Mouse (Mus musculus) lung, postnatal 25 days (tissue): ENCODE data around the gene Pkn3.

Experiments
- DNase-seq: peaks from one replicate; pipeline ENCODE4 v3.0.0; 2022; ENCODE audit warnings: low spot score

Pkn3 gene

GRCm38 (mm10) chr2:30063791-30064190, 13.7 kb upstream of the Pkn3 start:
- DNase-seq, result no peak

- DNase-seq, result no peak
Measured at GRCm38 (mm10) chr2:30064298-30064697, 13.2 kb upstream of the Pkn3 start.

- peak; percentile 96 for DNase-seq
Measured at GRCm38 (mm10) chr2:30066046-30066901, 11.2 kb upstream of the Pkn3 start.

GRCm38 (mm10) chr2:30067031-30067888, 10.2 kb upstream of the Pkn3 start:
- DNase-seq, result peak; percentile 38

- no peak for DNase-seq
Measured at GRCm38 (mm10) chr2:30067962-30068361, 9.5 kb upstream of the Pkn3 start.

- no peak for DNase-seq
Measured at GRCm38 (mm10) chr2:30072875-30073274, 4.6 kb upstream of the Pkn3 start.

- no peak for DNase-seq
Measured at GRCm38 (mm10) chr2:30073285-30073684, 4.2 kb upstream of the Pkn3 start.

- DNase-seq, result no peak
Measured at GRCm38 (mm10) chr2:30075625-30076024, 1.9 kb upstream of the Pkn3 start.

- no peak for DNase-seq
Measured at GRCm38 (mm10) chr2:30076439-30076838, 1.0 kb upstream of the Pkn3 start.

GRCm38 (mm10) chr2:30076959-30077358, 525 bp upstream of the Pkn3 start:
- DNase-seq, result no peak

GRCm38 (mm10) chr2:30078349-30078712, 847 bp downstream of the Pkn3 start:
- peak; percentile 59 for DNase-seq

GRCm38 (mm10) chr2:30078760-30079159, 1.3 kb downstream of the Pkn3 start:
- DNase-seq, result no peak

GRCm38 (mm10) chr2:30080181-30080800, 2.8 kb downstream of the Pkn3 start:
- DNase-seq, result no peak

- no peak for DNase-seq
Measured at GRCm38 (mm10) chr2:30084113-30084512, 6.6 kb downstream of the Pkn3 start.

- DNase-seq, result no peak
Measured at GRCm38 (mm10) chr2:30084632-30085031, 7.1 kb downstream of the Pkn3 start.

- DNase-seq, result no peak
Measured at GRCm38 (mm10) chr2:30087310-30087709, 9.8 kb downstream of the Pkn3 start.

GRCm38 (mm10) chr2:30091521-30091920, 14.0 kb downstream of the Pkn3 start:
- DNase-seq, result no peak

GRCm38 (mm10) chr2:30092280-30092918, 14.9 kb downstream of the Pkn3 start:
- no peak for DNase-seq

GRCm38 (mm10) chr2:30093471-30094207, 16.2 kb downstream of the Pkn3 start, which contains the start of gene Zdhhc12:
Zdhhc12 (minus strand) TSS chr2:30093648.
- DNase-seq, result peak; percentile 98

GRCm38 (mm10) chr2:30094208-30094588, 16.7 kb downstream of the Pkn3 start:
- no peak for DNase-seq

- peak; percentile 70 for DNase-seq
Measured at GRCm38 (mm10) chr2:30095882-30096527, 18.5 kb downstream of the Pkn3 start.
